Mouse (Mus musculus): ENCODE data around the gene Arhgap15. TPM values are rescaled to one million over a fixed set of nuclear protein-coding genes. Genes with fewer than 3 reads are reported as not detected.
A peak's percentile ranks its signal among the peaks of the same experiment; 100 is the strongest.

Gene Arhgap15
- polyA plus RNA-seq, 1 experiment from 2014 or later = 0.41 TPM

- Histone ChIP-seq H3K9me3 (ENCODE audit: control insufficient read depth, low read length) (no peaks in the 10 kb centered on the region), H3K4me1 (ENCODE audit: control insufficient read depth, insufficient read depth, low read length) (no peaks in the 10 kb centered on the region), H3K9ac (ENCODE audit: low read length) (no peak overlapping the region), H3K27ac (ENCODE audit: low read depth, low read length) (no peak overlapping the region), H3K27me3 (ENCODE audit: control insufficient read depth, insufficient read depth, low read length) (no peaks in the 10 kb centered on the region), H3K4me2 (ENCODE audit: low read depth) (no peak overlapping the region), H3K36me3 (ENCODE audit: control insufficient read depth, insufficient read depth, low read length) (no peaks in the 10 kb centered on the region), H3K4me3 (ENCODE audit: low read depth, low read length) (no peak overlapping the region)
- ATAC-seq (ENCODE audit: insufficient read depth, low FRiP score, low TSS enrichment) = no peak
- no peak for DNase-seq (ENCODE audit: low spot score)
- WGBS = 91% methylated on average over 8 of the region's 8 CpGs
Measured at GRCm38 (mm10) chr2:43816788-43817581, 68.4 kb downstream of the Arhgap15 start.

- no peaks in the 10 kb centered on the region for H3K9me3 ChIP-seq (ENCODE audit: control insufficient read depth, low read length)
- no peak overlapping the region for H3K4me3 ChIP-seq (ENCODE audit: low read depth, low read length)
- ATAC-seq (ENCODE audit: insufficient read depth, low FRiP score, low TSS enrichment) (no peak), DNase-seq (ENCODE audit: low spot score) (no peak)
- no peak overlapping the region for H3K9ac ChIP-seq (ENCODE audit: low read length)
- H3K36me3 ChIP-seq (ENCODE audit: control insufficient read depth, insufficient read depth, low read length) = no peaks in the 10 kb centered on the region
- H3K27me3 ChIP-seq (ENCODE audit: control insufficient read depth, insufficient read depth, low read length) = no peaks in the 10 kb centered on the region
- H3K4me2 ChIP-seq (ENCODE audit: low read depth) = no peak overlapping the region
- H3K27ac ChIP-seq (ENCODE audit: low read depth, low read length) = no peak overlapping the region
- no peaks in the 10 kb centered on the region for H3K4me1 ChIP-seq (ENCODE audit: control insufficient read depth, insufficient read depth, low read length)
- WGBS = 89% methylated on average over 5 of the region's 5 CpGs
Measured at GRCm38 (mm10) chr2:43835931-43836330, 87.3 kb downstream of the Arhgap15 start.

- Histone ChIP-seq H3K27ac (ENCODE audit: low read depth, low read length) (no peak overlapping the region), H3K9ac (ENCODE audit: low read length) (no peak overlapping the region), H3K4me3 (ENCODE audit: low read depth, low read length) (no peak overlapping the region), H3K4me2 (ENCODE audit: low read depth) (no peak overlapping the region), H3K27me3 (ENCODE audit: control insufficient read depth, insufficient read depth, low read length) (no peaks in the 10 kb centered on the region), H3K9me3 (ENCODE audit: control insufficient read depth, low read length) (no peaks in the 10 kb centered on the region), H3K4me1 (ENCODE audit: control insufficient read depth, insufficient read depth, low read length) (no peaks in the 10 kb centered on the region), H3K36me3 (ENCODE audit: control insufficient read depth, insufficient read depth, low read length) (no peaks in the 10 kb centered on the region)
- 90% methylated on average over 5 of the region's 5 CpGs for WGBS
- ATAC-seq (ENCODE audit: insufficient read depth, low FRiP score, low TSS enrichment) (no peak), DNase-seq (ENCODE audit: low spot score) (no peak)
Measured at GRCm38 (mm10) chr2:43841644-43842043, 93.0 kb downstream of the Arhgap15 start.

- WGBS = 58% methylated on average over 3 of the region's 3 CpGs
- DNase-seq (ENCODE audit: low spot score) (no peak), ATAC-seq (ENCODE audit: insufficient read depth, low FRiP score, low TSS enrichment) (no peak)
- Histone ChIP-seq H3K4me3 (ENCODE audit: low read depth, low read length) (no peak overlapping the region), H3K4me1 (ENCODE audit: control insufficient read depth, insufficient read depth, low read length) (no peaks in the 10 kb centered on the region), H3K36me3 (ENCODE audit: control insufficient read depth, insufficient read depth, low read length) (no peaks in the 10 kb centered on the region), H3K27ac (ENCODE audit: low read depth, low read length) (no peak overlapping the region), H3K27me3 (ENCODE audit: control insufficient read depth, insufficient read depth, low read length) (no peaks in the 10 kb centered on the region), H3K9ac (ENCODE audit: low read length) (no peak overlapping the region), H3K4me2 (ENCODE audit: low read depth) (no peak overlapping the region), H3K9me3 (ENCODE audit: control insufficient read depth, low read length) (no peaks in the 10 kb centered on the region)
Measured at GRCm38 (mm10) chr2:43851195-43851594, 102.6 kb downstream of the Arhgap15 start.

DNA sequence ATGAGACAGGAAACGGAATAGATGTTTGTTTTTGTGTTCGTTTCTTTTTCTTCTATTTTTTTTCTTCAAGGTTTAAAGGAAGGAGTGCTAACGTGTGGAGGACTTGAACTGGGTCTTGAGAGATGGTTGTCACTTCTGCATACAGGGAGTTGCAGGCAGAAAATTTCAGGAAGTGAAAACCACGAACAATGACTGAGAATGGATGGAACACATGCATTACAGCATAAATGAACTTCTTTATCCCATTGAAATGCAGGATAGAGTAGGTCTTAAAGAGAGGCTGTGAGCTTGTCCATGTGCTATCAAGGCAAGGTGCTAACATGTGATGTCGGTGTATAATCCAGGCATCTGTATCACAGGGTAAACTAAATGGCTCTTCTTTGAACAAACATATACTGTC, 114.1 kb downstream of the Arhgap15 start:
- Histone ChIP-seq H3K9me3 (ENCODE audit: control insufficient read depth, low read length) (no peaks in the 10 kb centered on the region), H3K27me3 (ENCODE audit: control insufficient read depth, insufficient read depth, low read length) (no peaks in the 10 kb centered on the region), H3K4me2 (ENCODE audit: low read depth) (no peak overlapping the region), H3K4me1 (ENCODE audit: control insufficient read depth, insufficient read depth, low read length) (no peaks in the 10 kb centered on the region), H3K27ac (ENCODE audit: low read depth, low read length) (no peak overlapping the region), H3K9ac (ENCODE audit: low read length) (no peak overlapping the region), H3K4me3 (ENCODE audit: low read depth, low read length) (no peak overlapping the region), H3K36me3 (ENCODE audit: control insufficient read depth, insufficient read depth, low read length) (no peaks in the 10 kb centered on the region)
- 92% methylated on average over 5 of the region's 5 CpGs for WGBS
- ATAC-seq (ENCODE audit: insufficient read depth, low FRiP score, low TSS enrichment) = no peak
- no peak for DNase-seq (ENCODE audit: low spot score)

GRCm38 (mm10) chr2:43902403-43902973, 153.9 kb downstream of the Arhgap15 start:
- DNase-seq (ENCODE audit: low spot score) (peak; percentile 77), ATAC-seq (ENCODE audit: insufficient read depth, low FRiP score, low TSS enrichment) (peak; percentile 89)
- WGBS = 31% methylated on average over 7 of the region's 7 CpGs
- no peak overlapping the region for H3K9ac ChIP-seq (ENCODE audit: low read length)
- no peak overlapping the region for H3K27ac ChIP-seq (ENCODE audit: low read depth, low read length)
- H3K4me3 ChIP-seq (ENCODE audit: low read depth, low read length) = no peak overlapping the region
- no peaks in the 10 kb centered on the region for H3K27me3 ChIP-seq (ENCODE audit: control insufficient read depth, insufficient read depth, low read length)
- no peaks in the 10 kb centered on the region for H3K36me3 ChIP-seq (ENCODE audit: control insufficient read depth, insufficient read depth, low read length)
- no peak overlapping the region for H3K4me2 ChIP-seq (ENCODE audit: low read depth)
- no peaks in the 10 kb centered on the region for H3K9me3 ChIP-seq (ENCODE audit: control insufficient read depth, low read length)
- H3K4me1 ChIP-seq (ENCODE audit: control insufficient read depth, insufficient read depth, low read length) = no peaks in the 10 kb centered on the region

DNA sequence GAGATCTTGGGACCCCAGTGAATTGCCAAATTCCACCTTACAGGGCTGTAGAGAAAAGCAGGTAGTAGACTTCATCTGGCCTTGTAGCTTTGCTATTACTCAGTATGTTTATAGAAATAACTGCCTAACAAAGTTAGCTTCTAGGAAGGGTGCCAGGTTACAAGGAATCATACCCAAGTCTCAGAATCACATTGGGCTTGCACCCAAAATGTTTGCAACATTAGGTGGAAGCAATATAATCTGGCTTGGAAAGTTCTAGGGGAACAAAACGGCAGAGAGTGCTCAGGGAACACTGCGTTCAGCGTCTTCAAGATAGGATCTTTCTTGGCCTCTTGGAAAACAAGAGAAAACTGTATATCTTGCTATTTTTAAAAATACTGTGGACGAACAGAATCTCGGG, 158.9 kb downstream of the Arhgap15 start:
- no peaks in the 10 kb centered on the region for H3K27me3 ChIP-seq (ENCODE audit: control insufficient read depth, insufficient read depth, low read length)
- H3K4me3 ChIP-seq (ENCODE audit: low read depth, low read length) = no peak overlapping the region
- H3K9ac ChIP-seq (ENCODE audit: low read length) = no peak overlapping the region
- ATAC-seq (ENCODE audit: insufficient read depth, low FRiP score, low TSS enrichment) (no peak), DNase-seq (ENCODE audit: low spot score) (no peak)
- no peak overlapping the region for H3K4me2 ChIP-seq (ENCODE audit: low read depth)
- H3K9me3 ChIP-seq (ENCODE audit: control insufficient read depth, low read length) = no peaks in the 10 kb centered on the region
- H3K27ac ChIP-seq (ENCODE audit: low read depth, low read length) = no peak overlapping the region
- no peaks in the 10 kb centered on the region for H3K4me1 ChIP-seq (ENCODE audit: control insufficient read depth, insufficient read depth, low read length)
- 91% methylated on average over 5 of the region's 5 CpGs for WGBS
- H3K36me3 ChIP-seq (ENCODE audit: control insufficient read depth, insufficient read depth, low read length) = no peaks in the 10 kb centered on the region

DNA sequence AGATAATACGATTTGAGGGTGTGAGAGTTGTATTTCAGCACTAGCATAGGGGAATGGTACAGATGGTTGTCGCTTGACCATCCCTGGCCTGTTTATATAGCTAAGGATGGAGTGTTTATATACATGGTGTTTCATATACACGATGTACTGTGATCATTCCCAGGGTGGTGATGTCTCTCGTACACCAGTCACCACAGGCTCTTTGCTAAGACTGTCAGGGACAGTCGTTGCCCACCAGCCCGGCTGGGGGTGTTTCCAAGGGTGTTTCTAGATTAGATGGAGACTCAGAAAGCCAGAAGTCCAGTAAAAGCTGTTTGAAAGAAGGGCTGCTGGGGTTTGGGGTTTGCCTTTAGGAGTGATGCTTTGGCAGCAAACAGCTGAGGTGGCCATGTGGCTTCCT, 165.5 kb downstream of the Arhgap15 start:
- H3K4me3 ChIP-seq (ENCODE audit: low read depth, low read length) = no peak overlapping the region
- H3K4me2 ChIP-seq (ENCODE audit: low read depth) = no peak overlapping the region
- no peaks in the 10 kb centered on the region for H3K9me3 ChIP-seq (ENCODE audit: control insufficient read depth, low read length)
- DNase-seq (ENCODE audit: low spot score) = no peak
- no peaks in the 10 kb centered on the region for H3K27me3 ChIP-seq (ENCODE audit: control insufficient read depth, insufficient read depth, low read length)
- no peaks in the 10 kb centered on the region for H3K4me1 ChIP-seq (ENCODE audit: control insufficient read depth, insufficient read depth, low read length)
- no peaks in the 10 kb centered on the region for H3K36me3 ChIP-seq (ENCODE audit: control insufficient read depth, insufficient read depth, low read length)
- 92% methylated on average over 6 of the region's 6 CpGs for WGBS
- no peak overlapping the region for H3K9ac ChIP-seq (ENCODE audit: low read length)
- ATAC-seq (ENCODE audit: insufficient read depth, low FRiP score, low TSS enrichment) = no peak
- H3K27ac ChIP-seq (ENCODE audit: low read depth, low read length) = no peak overlapping the region

DNA sequence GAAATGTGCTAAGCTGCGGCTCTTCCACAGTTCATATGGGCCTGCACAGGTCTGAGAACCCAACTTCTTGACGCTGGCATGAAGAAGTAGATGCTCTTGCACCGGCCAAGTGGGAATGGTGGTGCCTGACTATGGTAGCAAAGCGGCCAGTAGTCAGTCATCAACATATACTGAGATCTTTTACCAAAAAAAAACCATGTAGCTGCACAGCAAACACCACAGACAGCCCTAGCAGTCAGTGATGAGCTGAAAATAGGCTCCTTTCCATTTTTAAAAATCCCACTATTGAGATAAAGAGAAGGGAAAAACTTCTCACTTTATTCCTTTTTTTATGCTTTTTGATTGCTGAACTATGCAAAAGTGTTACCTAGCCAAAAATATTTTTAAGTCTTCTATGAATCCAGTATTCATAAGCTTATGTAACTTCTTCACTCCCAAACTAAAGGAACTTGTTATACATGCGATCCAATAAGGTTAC, 175.3 kb downstream of the Arhgap15 start:
- no peaks in the 10 kb centered on the region for H3K4me1 ChIP-seq (ENCODE audit: control insufficient read depth, insufficient read depth, low read length)
- DNase-seq (ENCODE audit: low spot score) = no peak
- no peak overlapping the region for H3K4me3 ChIP-seq (ENCODE audit: low read depth, low read length)
- no peaks in the 10 kb centered on the region for H3K36me3 ChIP-seq (ENCODE audit: control insufficient read depth, insufficient read depth, low read length)
- H3K9me3 ChIP-seq (ENCODE audit: control insufficient read depth, low read length) = no peaks in the 10 kb centered on the region
- H3K9ac ChIP-seq (ENCODE audit: low read length) = no peak overlapping the region
- H3K27me3 ChIP-seq (ENCODE audit: control insufficient read depth, insufficient read depth, low read length) = no peaks in the 10 kb centered on the region
- no peak overlapping the region for H3K27ac ChIP-seq (ENCODE audit: low read depth, low read length)
- H3K4me2 ChIP-seq (ENCODE audit: low read depth) = no peak overlapping the region
- no peak for ATAC-seq (ENCODE audit: insufficient read depth, low FRiP score, low TSS enrichment)
- WGBS = 90% methylated on average over 5 of the region's 5 CpGs

Data from neural tube, embryonic 11.5 days (tissue).